Mouse (Mus musculus) hindbrain, postnatal 0 days (tissue): Measurements from ENCODE around the gene Mcur1. TPM values are rescaled to one million over a fixed set of nuclear protein-coding genes. Genes with fewer than 3 reads are reported as not detected.

Source experiments
- ATAC-seq: fragments of 200-750 bp; cut with Nextera tagmentation; 2 replicates; pipeline ENCODE4 v1.8.0; 2017; ENCODE audit warnings: mild to moderate bottlenecking, moderate TSS enrichment, moderate library complexity
- DNase-seq: peaks from one replicate; pipeline ENCODE4 v3.0.0-alpha.2; 2015; ENCODE audit warnings: low spot score
- H3K27ac ChIP-seq: fragments of 300-500 bp; sonication (generic); 2 replicates; pipeline ENCODE4 v1.5.1; 2014; ENCODE audit warnings: mild to moderate bottlenecking
- H3K27me3 ChIP-seq: fragments of 300-500 bp; sonication (generic); 2 replicates; pipeline ENCODE4 v1.6.1; 2014; ENCODE audit warnings: low read length, mixed read lengths; ENCODE audit not compliant: insufficient read depth
- H3K36me3 ChIP-seq: fragments of 300-500 bp; sonication (generic); 2 replicates; pipeline ENCODE4 v1.6.1; 2014; ENCODE audit warnings: low read length, mixed read lengths; ENCODE audit not compliant: insufficient read depth
- H3K4me1 ChIP-seq: fragments of 300-500 bp; sonication (generic); 2 replicates; pipeline ENCODE4 v1.6.1; 2014; ENCODE audit warnings: antibody characterized with exemption, low read length, mixed read lengths; ENCODE audit not compliant: insufficient read depth
- H3K4me2 ChIP-seq: fragments of 300-500 bp; sonication (generic); 2 replicates; pipeline ENCODE4 v1.6.1; 2014; ENCODE audit warnings: low read depth, mild to moderate bottlenecking, low read length, moderate library complexity, mixed read lengths
- H3K4me3 ChIP-seq: fragments of 300-500 bp; sonication (generic); 2 replicates; pipeline ENCODE4 v1.5.1; 2014; ENCODE audit warnings: low read length
- H3K9ac ChIP-seq: fragments of 300-500 bp; sonication (generic); replicated peaks from 2 replicates; pipeline ENCODE4 v1.6.1; 2014; ENCODE audit warnings: mild to moderate bottlenecking, low read length, moderate library complexity, mixed read lengths
- H3K9me3 ChIP-seq: fragments of 300-500 bp; sonication (generic); 2 replicates; pipeline ENCODE4 v1.6.1; 2016; ENCODE audit warnings: low read length, mixed read lengths
- CTCF ChIP-seq: IDR thresholded peaks from 2 replicates; pipeline ENCODE4 v1.5.1; 2016; ENCODE audit warnings: antibody characterized with exemption, control low read depth, low read depth
- WGBS: fragments of 180-500 bp; shearing (Covaris S2); extraction: QIAGEN DNeasy Blood & Tissue Kit; methylation state at CpG from one replicate; pipeline ENCODE4 v1.1.7; 2014; 5-methylcytosine and 5-hydroxymethylcytosine counted together
- polyA plus RNA-seq: library from polyadenylated mRNA; unstranded; fragments of >200 nt; fragmentation: Nextera tagmentation; extraction: Ambion mirVana; gene quantifications from 2 replicates; pipeline ENCODE4 v1.2.1, GENCODE M21; 2015
- total RNA-seq: library from RNA; depleted of rRNA; stranded (reverse); fragments of >200 nt; gene quantifications from 2 replicates; pipeline ENCODE4 v1.2.3, GENCODE M21; 2014

Gene Mcur1
- total and polyA plus RNA-seq, 2 experiments from 2014 or later, result 8.0 to 12.4 TPM

GRCm38 (mm10) chr13:43566184-43566583, 6.2 kb upstream of the Mcur1 start:
- ATAC-seq, result no peak

DNA sequence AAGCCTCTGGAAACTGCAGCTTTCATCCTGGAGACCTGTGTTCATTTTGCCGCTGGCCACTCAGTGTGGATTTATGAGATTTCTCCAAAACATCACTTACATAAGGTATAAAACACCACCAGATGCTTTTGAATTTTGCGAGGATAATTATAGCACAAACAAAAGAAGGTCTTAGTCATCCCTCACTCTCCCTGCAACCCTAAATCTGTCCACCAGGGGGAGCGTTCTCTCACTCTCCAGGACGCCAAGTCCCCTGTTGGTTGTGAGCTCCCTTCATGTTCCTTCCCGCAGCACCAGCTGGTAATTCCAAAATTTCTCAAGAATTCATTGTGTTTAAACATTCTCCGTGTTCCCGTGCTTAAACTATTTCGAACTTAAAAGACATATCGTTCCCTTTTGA, 5.4 kb upstream of the Mcur1 start:
- WGBS, result 18% methylated on average over 9 of the region's 9 CpGs
- Histone ChIP-seq H3K4me3 (no peak overlapping the region), H3K27me3 (no peaks in the 10 kb centered on the region), H3K4me1 (no peaks in the 10 kb centered on the region), H3K9ac (no peak overlapping the region), H3K27ac (no peak overlapping the region), H3K4me2 (no peak overlapping the region), H3K9me3 (no peaks in the 10 kb centered on the region), H3K36me3 (no peaks in the 10 kb centered on the region)
- peak; percentile 95 for TF ChIP-seq CTCF
- DNase-seq (peak; percentile 86), ATAC-seq (no peak)

More at GRCm38 (mm10) chr13:43566184-43566583, 6.2 kb upstream of the Mcur1 start:
- no peak for TF ChIP-seq CTCF
- Histone ChIP-seq H3K9me3 (no peaks in the 10 kb centered on the region), H3K27ac (no peak overlapping the region), H3K4me1 (no peaks in the 10 kb centered on the region), H3K4me3 (no peak overlapping the region), H3K27me3 (no peaks in the 10 kb centered on the region), H3K9ac (no peak overlapping the region), H3K36me3 (no peaks in the 10 kb centered on the region), H3K4me2 (no peak overlapping the region)
- WGBS, result 84% methylated on average over 8 of the region's 8 CpGs
- DNase-seq, result no peak

DNA sequence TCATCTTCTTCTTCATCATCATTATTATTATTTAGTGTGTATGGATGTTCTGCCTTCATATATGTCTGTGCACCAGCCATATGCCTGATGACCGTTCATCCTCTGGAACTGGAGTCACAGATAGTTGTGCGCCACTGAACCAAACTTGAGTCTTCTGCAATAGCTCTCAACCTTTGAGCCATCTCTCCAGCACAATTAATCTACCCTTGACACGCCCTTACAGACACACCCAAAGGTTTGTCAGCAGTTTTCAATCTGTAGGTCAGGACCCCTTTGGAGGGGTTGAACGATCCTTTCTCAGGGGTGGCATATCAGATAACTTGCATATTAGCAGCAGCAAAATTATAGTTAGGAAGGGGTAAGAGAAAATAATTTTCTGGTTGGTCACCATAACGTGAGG, 4.7 kb upstream of the Mcur1 start:
- DNase-seq (no peak), ATAC-seq (no peak)
- 95% methylated on average over 5 of the region's 5 CpGs for WGBS
- Histone ChIP-seq H3K27ac (no peak overlapping the region), H3K9me3 (no peaks in the 10 kb centered on the region), H3K4me1 (no peaks in the 10 kb centered on the region), H3K27me3 (no peaks in the 10 kb centered on the region), H3K4me3 (no peak overlapping the region), H3K4me2 (no peak overlapping the region), H3K36me3 (no peaks in the 10 kb centered on the region), H3K9ac (no peak overlapping the region)
- TF ChIP-seq CTCF, result no peak

- Histone ChIP-seq H3K4me3 (no peak overlapping the region), H3K9me3 (no peaks in the 10 kb centered on the region), H3K4me2 (no peak overlapping the region), H3K4me1 (peaks cover 9% of the 10 kb centered on the region), H3K27ac (no peak overlapping the region), H3K27me3 (no peaks in the 10 kb centered on the region), H3K9ac (no peak overlapping the region), H3K36me3 (no peaks in the 10 kb centered on the region)
- no peak for TF ChIP-seq CTCF
- 88% methylated on average over 5 of the region's 5 CpGs for WGBS
- ATAC-seq, result no peak
- no peak for DNase-seq
Measured at GRCm38 (mm10) chr13:43562726-43563125, 2.7 kb upstream of the Mcur1 start.

DNA sequence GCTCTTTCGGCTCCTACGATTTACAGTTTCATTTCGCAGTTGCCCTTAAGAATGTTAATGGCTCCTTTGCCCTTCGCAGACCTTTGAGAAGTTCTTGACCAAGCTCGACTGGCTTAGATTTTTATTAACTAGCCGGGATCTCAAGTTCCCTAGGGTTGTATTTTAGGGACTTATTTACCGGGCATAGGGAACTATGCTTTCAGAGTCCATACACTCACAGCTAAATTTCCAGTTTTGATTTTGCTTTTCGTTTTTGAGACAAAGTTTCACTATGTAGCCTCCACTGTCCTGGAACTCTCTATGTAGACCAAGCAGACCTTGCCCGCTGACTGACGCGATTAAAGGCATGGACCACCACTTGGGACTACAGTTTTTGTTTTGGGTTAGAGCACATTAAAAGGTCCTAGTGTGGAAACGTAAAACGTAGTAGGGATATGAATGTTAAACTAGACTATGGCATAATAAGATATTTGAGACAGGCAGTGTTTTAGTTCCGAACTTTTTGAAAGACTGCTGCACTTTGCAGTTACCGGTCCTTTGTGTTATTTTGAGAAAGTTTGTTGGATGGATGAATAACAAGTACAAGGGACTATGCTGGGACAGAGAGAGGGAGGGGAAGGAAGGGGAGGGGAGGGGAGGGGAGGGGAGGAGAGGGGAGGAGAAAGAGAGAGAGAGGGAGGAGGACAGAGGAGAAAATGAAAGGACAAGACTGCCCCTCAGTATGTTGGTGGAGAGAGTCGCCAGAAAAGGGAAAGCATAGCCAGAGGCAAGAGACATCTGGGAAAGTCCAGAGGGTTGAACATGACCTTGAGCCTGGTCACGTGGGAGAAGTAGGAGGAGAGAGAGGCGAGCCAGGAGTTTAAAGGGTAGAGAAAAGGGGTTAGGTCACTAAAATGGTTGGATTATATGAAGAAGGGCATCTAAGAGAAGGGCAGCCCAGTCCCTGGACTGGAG, 744 bp upstream of the Mcur1 start:
- Histone ChIP-seq H3K9me3 (no peaks in the 10 kb centered on the region), H3K27me3 (no peaks in the 10 kb centered on the region), H3K9ac (peak overlapping the region; percentile 67), H3K4me2 (peak overlapping the region; percentile 88), H3K4me3 (peak overlapping the region; percentile 72), H3K36me3 (no peaks in the 10 kb centered on the region), H3K4me1 (peaks cover 9% of the 10 kb centered on the region), H3K27ac (peak overlapping the region; percentile 88)
- no peak for DNase-seq
- no peak for ATAC-seq
- no peak for TF ChIP-seq CTCF
- 9% methylated on average over 18 of the region's 18 CpGs for WGBS

GRCm38 (mm10) chr13:43558959-43559358, 1.0 kb downstream of the Mcur1 start:
- TF ChIP-seq CTCF, result no peak
- H3K4me1 ChIP-seq, result peaks cover 9% of the 10 kb centered on the region
- H3K27me3 ChIP-seq, result no peaks in the 10 kb centered on the region
- peak overlapping the region; percentile 67 for H3K9ac ChIP-seq
- no peaks in the 10 kb centered on the region for H3K36me3 ChIP-seq
- H3K9me3 ChIP-seq, result no peaks in the 10 kb centered on the region
- H3K4me2 ChIP-seq, result peak overlapping the region; percentile 88
- H3K27ac ChIP-seq, result no peak overlapping the region
- WGBS, result 32% methylated on average over 6 of the region's 6 CpGs
- DNase-seq (no peak), ATAC-seq (no peak)
- H3K4me3 ChIP-seq, result peak overlapping the region; percentile 72

GRCm38 (mm10) chr13:43558357-43558756, 1.6 kb downstream of the Mcur1 start:
- H3K4me2 ChIP-seq, result peak overlapping the region; percentile 88
- H3K36me3 ChIP-seq, result no peaks in the 10 kb centered on the region
- no peak for TF ChIP-seq CTCF
- ATAC-seq (no peak), DNase-seq (no peak)
- H3K9me3 ChIP-seq, result no peaks in the 10 kb centered on the region
- peak overlapping the region; percentile 72; the same call in 1 of the 2 replicates for H3K4me3 ChIP-seq
- peaks cover 9% of the 10 kb centered on the region for H3K4me1 ChIP-seq
- 71% methylated on average over 6 of the region's 6 CpGs for WGBS
- H3K27ac ChIP-seq, result no peak overlapping the region
- no peak overlapping the region; the same call in 1 of the 2 replicates for H3K9ac ChIP-seq
- no peaks in the 10 kb centered on the region for H3K27me3 ChIP-seq
